Mouse (Mus musculus) frontal cortex, postnatal 10 days (tissue): ENCODE measurements around the gene Ifne.

ENCODE experiments used
- DNase-seq, 2 experiments: peaks; one replicate each; pipeline ENCODE4 v3.0.0; 2022; ENCODE audit warnings: low spot score in 2 of 2, mixed read lengths in 1 of 2

The Ifne gene

GRCm38 (mm10) chr4:88880101-88880500 is at the start of gene Ifne:
TSS of gene Ifne (minus strand) at chr4:88880201.
- DNase-seq, result no peak

- DNase-seq, result no peak
Observed at GRCm38 (mm10) chr4:88928341-88929102, 48.5 kb upstream of the Ifne start.

- no peak for DNase-seq
Observed at GRCm38 (mm10) chr4:88927850-88928249, 47.8 kb upstream of the Ifne start.

- no peak for DNase-seq
Observed at GRCm38 (mm10) chr4:88926637-88927036, 46.6 kb upstream of the Ifne start.

GRCm38 (mm10) chr4:88926082-88926481 is 46.1 kb upstream of the Ifne start:
- no peak for DNase-seq

GRCm38 (mm10) chr4:88925456-88925855 is 45.5 kb upstream of the Ifne start:
- no peak for DNase-seq

- DNase-seq, result no peak
Observed at GRCm38 (mm10) chr4:88921280-88921679, 41.3 kb upstream of the Ifne start.

GRCm38 (mm10) chr4:88917770-88918460 is 37.9 kb upstream of the Ifne start:
- no peak for DNase-seq

GRCm38 (mm10) chr4:88916306-88916705 is 36.3 kb upstream of the Ifne start:
- no peak for DNase-seq

GRCm38 (mm10) chr4:88913984-88914383 is 34.0 kb upstream of the Ifne start:
- DNase-seq, result no peak

- DNase-seq, result no peak
Observed at GRCm38 (mm10) chr4:88912882-88913281, 32.9 kb upstream of the Ifne start.

GRCm38 (mm10) chr4:88912187-88912586 is 32.2 kb upstream of the Ifne start:
- DNase-seq, result no peak

GRCm38 (mm10) chr4:88909600-88910534 is 29.9 kb upstream of the Ifne start:
- no peak for DNase-seq

- DNase-seq, result no peak
Observed at GRCm38 (mm10) chr4:88893201-88893754, 13.3 kb upstream of the Ifne start.

- no peak for DNase-seq
Observed at GRCm38 (mm10) chr4:88888236-88888635, 8.2 kb upstream of the Ifne start.

- DNase-seq, result no peak
Observed at GRCm38 (mm10) chr4:88878772-88879171, 1.2 kb downstream of the Ifne start.

- DNase-seq, result no peak
Observed at GRCm38 (mm10) chr4:88878246-88878645, 1.8 kb downstream of the Ifne start.

- no peak for DNase-seq
Observed at GRCm38 (mm10) chr4:88876520-88876919, 3.5 kb downstream of the Ifne start.

GRCm38 (mm10) chr4:88875435-88876095 is 4.4 kb downstream of the Ifne start:
- DNase-seq, result no peak

- no peak for DNase-seq
Observed at GRCm38 (mm10) chr4:88872691-88873090, 7.3 kb downstream of the Ifne start.
